Mouse (Mus musculus) testis, adult 2 months (tissue): Measurements from ENCODE around the gene Gm13212. TPM values are rescaled to one million over a fixed set of nuclear protein-coding genes. Genes with fewer than 3 reads are reported as not detected.
"Not testable (repeated sequence)": the region's sequence is repeated elsewhere in the genome, so short reads cannot be mapped to it uniquely, and the experiment has no call there.

Experiments
- H3K27ac ChIP-seq: fragments of 200-500 bp; 2 replicates; pipeline ENCODE4 v1.5.1; 2012; ENCODE audit warnings: low read depth, low read length; ENCODE audit not compliant: control insufficient read depth, insufficient read depth
- H3K27me3 ChIP-seq: fragments of 200-500 bp; 2 replicates; pipeline ENCODE4 v1.6.1; 2012; ENCODE audit warnings: mild to moderate bottlenecking, low read length, moderate library complexity; ENCODE audit not compliant: control insufficient read depth, insufficient read depth
- H3K36me3 ChIP-seq: fragments of 200-500 bp; 2 replicates; pipeline ENCODE4 v1.6.1; 2012; ENCODE audit warnings: mild to moderate bottlenecking, low read length; ENCODE audit not compliant: control insufficient read depth, insufficient read depth
- H3K4me1 ChIP-seq: fragments of 200-500 bp; 2 replicates; pipeline ENCODE4 v1.6.1; 2012; ENCODE audit warnings: low read length; ENCODE audit not compliant: control insufficient read depth, insufficient read depth
- H3K4me3 ChIP-seq: fragments of 200-500 bp; 2 replicates; pipeline ENCODE4 v1.5.1; 2012; ENCODE audit warnings: low read depth, mild to moderate bottlenecking, low read length, moderate library complexity, mixed read lengths; ENCODE audit not compliant: control insufficient read depth
- CTCF ChIP-seq: fragments of 200-500 bp; IDR thresholded peaks from 2 replicates; pipeline ENCODE4 v1.5.1; 2012; ENCODE audit warnings: low read depth, mild to moderate bottlenecking, inconsistent platforms, low read length, moderate library complexity; ENCODE audit not compliant: control insufficient read depth, insufficient read depth, insufficient replicate concordance
- POLR2A ChIP-seq: fragments of 200-500 bp; IDR thresholded peaks from 2 replicates; pipeline ENCODE4 v1.6.1; 2012; ENCODE audit warnings: low read depth, mild to moderate bottlenecking, inconsistent platforms, low read length, moderate library complexity; ENCODE audit not compliant: control insufficient read depth
- polyA plus RNA-seq: library from polyadenylated mRNA; depleted of rRNA; stranded (reverse); fragments of >200 nt; gene quantifications from 2 replicates; pipeline ENCODE4 v1.2.3, GENCODE M21; 2012; rRNA removed

The Gm13212 gene
- polyA plus RNA-seq: 0.15 and 0.18 TPM in 2 replicates

DNA sequence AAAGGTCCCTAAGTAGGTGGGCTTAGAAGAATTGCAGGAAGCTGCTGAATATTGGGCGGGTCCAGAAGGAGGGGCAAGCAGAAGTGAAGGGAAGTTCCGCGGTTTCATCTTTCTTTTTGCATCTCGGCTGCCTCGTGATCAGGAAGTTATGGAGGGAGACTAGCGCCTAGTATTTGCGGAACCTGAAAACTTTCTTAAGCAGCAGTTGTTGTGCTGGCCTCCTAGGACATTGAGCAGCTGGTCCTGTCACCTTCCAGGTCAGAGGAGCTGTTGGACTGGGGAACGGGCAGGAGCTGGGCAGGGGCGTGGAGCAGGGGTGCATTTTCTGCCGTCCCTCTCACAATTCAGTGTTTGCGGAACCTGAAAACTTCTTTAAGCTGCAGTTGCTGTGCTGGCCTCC, at the start of gene Gm13212:
TSS of gene Gm13212 (plus strand) at position 89 of the 400 bp plus-strand sequence.
- H3K27me3 ChIP-seq, H3K36me3 ChIP-seq, H3K27ac ChIP-seq, H3K4me1 ChIP-seq: not testable (repeated sequence)
- peak within 1 kb of the TSS; percentile 50 for H3K4me3 ChIP-seq

DNA sequence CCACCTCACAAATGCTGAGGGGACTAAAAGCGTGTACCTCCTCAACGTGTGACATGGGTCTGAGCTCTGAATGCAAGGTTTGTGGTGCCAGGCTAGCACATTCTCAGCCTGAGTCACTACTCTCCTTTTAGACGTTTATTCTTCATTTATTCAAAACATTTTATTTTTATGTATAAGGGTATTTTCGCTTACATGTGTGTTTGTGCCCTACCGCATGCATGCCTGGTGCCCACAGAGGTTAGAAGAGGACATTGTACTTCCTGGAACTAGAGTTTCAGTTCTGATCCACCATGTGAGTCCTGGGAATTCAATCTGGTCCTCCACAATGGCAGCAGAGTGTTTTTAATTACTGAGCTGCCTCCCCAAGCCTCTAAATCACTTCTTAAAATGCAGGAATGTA, 41.1 kb upstream of the Gm13212 start:
- not testable (repeated sequence) for H3K36me3 ChIP-seq, H3K4me3 ChIP-seq, H3K4me1 ChIP-seq, H3K27me3 ChIP-seq, H3K27ac ChIP-seq

DNA sequence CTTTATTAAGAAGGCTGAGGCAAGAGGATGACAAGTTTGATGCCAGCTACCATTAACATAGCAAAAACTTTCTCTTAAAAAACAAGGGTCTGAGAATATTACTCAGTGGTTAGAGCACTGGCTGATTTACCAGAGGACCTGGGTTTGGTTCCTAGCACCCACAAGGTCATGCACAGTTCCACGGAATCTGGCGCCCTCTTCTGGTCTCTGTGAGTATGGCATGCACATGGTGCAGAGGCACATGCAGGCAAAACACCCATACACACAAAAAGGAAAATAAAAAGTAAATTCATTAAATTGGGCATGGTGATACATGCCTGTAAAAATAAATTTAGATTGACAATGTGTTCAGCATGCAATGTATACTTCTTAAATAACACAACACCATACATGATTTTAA, 39.9 kb upstream of the Gm13212 start:
- H3K36me3 ChIP-seq, H3K27ac ChIP-seq, H3K27me3 ChIP-seq, H3K4me1 ChIP-seq, H3K4me3 ChIP-seq: not testable (repeated sequence)
- peak; percentile 73; the same call in 1 of the 2 replicates for TF ChIP-seq CTCF

DNA sequence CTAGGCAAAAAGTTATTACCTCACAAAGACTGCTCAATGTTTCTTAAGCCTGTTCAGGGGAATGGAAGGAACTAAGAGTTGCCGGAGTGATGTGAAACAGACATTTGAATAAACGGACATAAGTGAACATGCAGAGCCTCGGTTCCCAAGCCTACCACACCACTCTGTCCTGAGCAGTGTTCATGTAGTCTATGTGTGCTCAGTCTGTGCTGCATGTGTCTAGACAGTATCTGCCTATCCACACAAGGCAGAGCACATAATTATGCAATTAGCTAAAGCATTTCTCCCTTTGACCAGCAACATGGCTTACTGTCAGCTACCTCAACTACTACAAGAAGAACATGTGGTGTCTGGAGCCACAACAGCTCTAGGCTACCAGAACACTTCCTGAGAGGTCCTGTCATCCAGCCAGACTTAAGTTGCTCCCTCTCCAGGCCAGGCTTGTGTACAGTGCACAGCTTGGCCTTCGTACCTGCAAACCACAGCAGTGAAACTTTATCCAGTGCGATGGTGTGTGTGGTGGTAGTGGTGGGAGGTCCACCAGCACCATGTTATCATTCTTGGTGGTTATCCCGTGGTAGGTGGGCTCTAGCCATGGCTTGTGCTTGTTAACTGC, 39.1 kb upstream of the Gm13212 start:
- H3K4me3 ChIP-seq, H3K27ac ChIP-seq, H3K4me1 ChIP-seq, H3K36me3 ChIP-seq, H3K27me3 ChIP-seq: not testable (repeated sequence)

DNA sequence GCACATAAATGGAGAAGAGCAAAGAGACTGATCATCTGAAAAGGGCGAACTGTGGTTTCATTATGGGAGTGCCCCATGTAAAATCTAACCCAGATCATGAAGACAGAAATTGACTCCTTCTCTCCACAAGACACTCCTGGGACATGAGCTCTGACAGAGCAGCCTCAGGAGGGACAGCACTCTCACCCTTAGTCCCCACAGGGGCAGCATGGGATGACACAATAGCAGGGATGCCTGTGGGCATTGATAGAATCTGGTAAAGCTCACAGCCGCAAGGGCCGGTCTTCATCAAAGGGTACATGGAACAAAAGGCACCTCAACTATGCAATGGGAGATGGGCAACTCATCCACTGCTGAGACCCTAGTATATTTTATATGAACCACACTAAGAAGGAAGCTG, 38.5 kb upstream of the Gm13212 start:
- not testable (repeated sequence) for H3K36me3 ChIP-seq, H3K27me3 ChIP-seq, H3K4me1 ChIP-seq, H3K4me3 ChIP-seq, H3K27ac ChIP-seq

DNA sequence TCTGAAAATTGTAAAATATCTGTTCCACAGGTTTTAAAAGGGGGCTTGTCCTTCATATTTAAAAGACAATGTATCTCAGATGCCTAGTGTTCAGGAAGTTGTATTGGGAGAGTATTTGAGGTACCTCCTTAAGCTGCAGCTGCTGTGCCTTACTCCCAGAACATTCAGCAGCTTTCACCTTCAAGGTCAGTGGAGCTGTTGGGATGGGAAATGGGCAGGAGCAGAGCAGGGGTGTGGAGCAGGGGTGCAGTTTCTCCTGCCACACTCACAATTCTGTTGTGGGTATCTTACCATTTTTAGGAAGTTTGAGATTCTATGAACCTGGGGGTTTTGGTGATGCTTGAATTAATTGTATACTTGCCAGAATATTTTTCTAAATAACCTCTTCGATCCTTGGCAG, 28.3 kb upstream of the Gm13212 start:
- TF ChIP-seq POLR2A (no peak), CTCF (no peak)
- Histone ChIP-seq H3K36me3 (no peaks in the 10 kb centered on the region), H3K4me1 (no peaks in the 10 kb centered on the region), H3K27ac (no peak overlapping the region), H3K4me3 (no peak overlapping the region), H3K27me3 (no peaks in the 10 kb centered on the region)

- no peak overlapping the region for H3K4me3 ChIP-seq
- H3K36me3 ChIP-seq: no peaks in the 10 kb centered on the region
- TF ChIP-seq CTCF (no peak), POLR2A (no peak)
- H3K27me3 ChIP-seq: no peaks in the 10 kb centered on the region
- no peaks in the 10 kb centered on the region for H3K4me1 ChIP-seq
- no peak overlapping the region for H3K27ac ChIP-seq
Observed at GRCm38 (mm10) chr4:145559505-145560099, 25.4 kb upstream of the Gm13212 start.

GRCm38 (mm10) chr4:145564111-145564821, 20.7 kb upstream of the Gm13212 start:
- Histone ChIP-seq H3K27ac (no peak overlapping the region), H3K4me3 (no peak overlapping the region), H3K27me3 (no peaks in the 10 kb centered on the region), H3K4me1 (no peaks in the 10 kb centered on the region), H3K36me3 (no peaks in the 10 kb centered on the region)
- TF ChIP-seq CTCF: no peak
- no peak for TF ChIP-seq POLR2A

DNA sequence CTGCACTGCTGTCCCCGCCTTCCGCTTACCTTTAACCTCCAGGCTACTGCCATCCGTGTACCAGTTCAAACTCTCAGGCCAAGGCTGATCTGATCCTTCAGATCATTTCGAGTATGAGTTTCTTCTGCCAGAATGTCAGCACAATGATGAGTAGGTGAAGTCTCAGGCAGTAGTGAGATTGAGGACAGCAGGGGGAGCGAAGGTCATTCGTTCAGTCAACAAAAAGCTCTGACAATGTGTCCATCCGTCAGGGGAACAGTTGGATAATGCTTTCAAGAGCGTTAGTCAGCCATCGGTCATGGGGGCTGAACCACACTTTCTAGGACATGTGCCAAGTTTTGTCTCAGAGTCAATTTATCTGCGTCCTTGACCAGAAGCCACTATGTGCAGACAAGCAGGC, 14.5 kb upstream of the Gm13212 start:
- H3K4me3 ChIP-seq, H3K27me3 ChIP-seq, H3K4me1 ChIP-seq, H3K36me3 ChIP-seq, H3K27ac ChIP-seq: not testable (repeated sequence)

GRCm38 (mm10) chr4:145576623-145577022, 8.3 kb upstream of the Gm13212 start:
- H3K36me3 ChIP-seq, H3K4me1 ChIP-seq, H3K27ac ChIP-seq, H3K27me3 ChIP-seq: not testable (repeated sequence)
- peak overlapping the region; percentile 15 for H3K4me3 ChIP-seq

GRCm38 (mm10) chr4:145580333-145580732, 4.6 kb upstream of the Gm13212 start:
- not testable (repeated sequence) for H3K36me3 ChIP-seq, H3K27me3 ChIP-seq, H3K27ac ChIP-seq, H3K4me1 ChIP-seq, H3K4me3 ChIP-seq
